Mouse (Mus musculus) ES-E14 (cell line): Measurements from ENCODE around the gene Esam. TPM values are rescaled to one million over a fixed set of nuclear protein-coding genes. Genes with fewer than 3 reads are reported as not detected.

ENCODE experiments used
- DNase-seq: peaks from one replicate; pipeline ENCODE4 v3.0.0-alpha.2; 2013; ENCODE audit warnings: low read depth, low spot score
- H3K27ac ChIP-seq: 2 replicates; pipeline ENCODE4 v1.5.1; 2012; ENCODE audit warnings: low read depth, mild to moderate bottlenecking, low read length, moderate library complexity, mixed read lengths; ENCODE audit not compliant: poor library complexity, insufficient read depth, severe bottlenecking
- H3K36me3 ChIP-seq: 2 replicates; pipeline ENCODE4 v1.6.1; 2012; ENCODE audit warnings: mild to moderate bottlenecking, low read length, moderate library complexity, mixed read lengths; ENCODE audit not compliant: control insufficient read depth, poor library complexity, insufficient read depth, severe bottlenecking
- H3K4me1 ChIP-seq, 2 experiments: fragments of 150-350 bp in 1 of 2; sonication (generic) in 1 of 2; 2 replicates each; pipeline ENCODE4 v1.6.1; 2012; ENCODE audit warnings: low read length in 2 of 2, mild to moderate bottlenecking in 1 of 2, mixed read lengths in 1 of 2; ENCODE audit not compliant: control insufficient read depth in 2 of 2, insufficient read depth in 2 of 2, poor library complexity in 1 of 2
- H3K4me3 ChIP-seq, 2 experiments: fragments of 150-350 bp in 1 of 2; sonication (generic) in 1 of 2; 2 replicates each; pipeline ENCODE4 v1.5.1; 2012; ENCODE audit warnings: low read length in 2 of 2, low read depth in 1 of 2, mild to moderate bottlenecking in 1 of 2, mixed read lengths in 1 of 2; ENCODE audit not compliant: insufficient read depth in 1 of 2, poor library complexity in 1 of 2, severe bottlenecking in 1 of 2
- H3K9ac ChIP-seq: 2 replicates; pipeline ENCODE4 v1.6.1; 2012; ENCODE audit warnings: low read depth, mild to moderate bottlenecking, low read length, mixed read lengths; ENCODE audit not compliant: poor library complexity, insufficient read depth, severe bottlenecking
- H3K9me3 ChIP-seq: fragments of 150-350 bp; sonication (generic); 2 replicates; pipeline ENCODE4 v1.6.1; 2012; ENCODE audit warnings: low read depth, mild to moderate bottlenecking, low read length; ENCODE audit not compliant: control insufficient read depth, insufficient read depth
- CHD2 ChIP-seq: IDR thresholded peaks from 2 replicates; pipeline ENCODE4 v1.6.1; 2014; ENCODE audit warnings: mild to moderate bottlenecking, low read depth, low read length, inconsistent platforms
- HCFC1 ChIP-seq: IDR thresholded peaks from 2 replicates; pipeline ENCODE4 v1.6.1; 2012; ENCODE audit warnings: low read length, inconsistent platforms, borderline replicate concordance; ENCODE audit not compliant: insufficient read depth
- MAFK ChIP-seq: IDR thresholded peaks from 2 replicates; pipeline ENCODE4 v1.6.1; 2014; ENCODE audit warnings: mild to moderate bottlenecking, low read depth, low read length, inconsistent platforms; ENCODE audit not compliant: insufficient read depth
- ZC3H11A ChIP-seq: IDR thresholded peaks from 2 replicates; pipeline ENCODE4 v1.6.1; 2012; ENCODE audit warnings: low read depth, mild to moderate bottlenecking, inconsistent platforms, low read length, borderline replicate concordance
- ZNF384 ChIP-seq: IDR thresholded peaks from 2 replicates; pipeline ENCODE4 v1.6.1; 2012; ENCODE audit warnings: low read depth, low read length, inconsistent platforms
- in situ Hi-C, 2 experiments: fragments of 600-800 bp; cut with MboI; formaldehyde crosslinking; loops; one replicate each; pipeline ENCODE4 v1.15.1; 2025; ENCODE audit warnings: low sequenced_read_pairs in 2 of 2, inconsistent platforms in 1 of 2; ENCODE audit not compliant: unreplicated experiment in 2 of 2
- total RNA-seq: library from RNA; depleted of rRNA; stranded (reverse); fragments of 300-350 nt; gene quantifications from 2 replicates; pipeline ENCODE4 v1.2.3, GENCODE M21; 2012

Gene Esam
- total RNA-seq, 1 experiment = 6.5 TPM

- Histone ChIP-seq H3K9ac (no peak overlapping the region), H3K4me1 (no peaks in the 10 kb centered on the region), H3K36me3 (peaks cover 25% of the 10 kb centered on the region), H3K27ac (no peak overlapping the region), H3K9me3 (no peaks in the 10 kb centered on the region), H3K4me3 (no peak overlapping the region)
- in situ Hi-C loops = no loop called here
- no peak for DNase-seq
- no peak for TF ChIP-seq ZNF384
- TF ChIP-seq MAFK = no peak
These were observed 8.9 kb upstream of the Esam start for GRCm38 (mm10) chr9:37518991-37519390.

- no peaks in the 10 kb centered on the region for H3K9me3 ChIP-seq
- no peak for DNase-seq
- no peak overlapping the region for H3K27ac ChIP-seq
- H3K4me3 ChIP-seq = no peak overlapping the region
- peaks cover 29% of the 10 kb centered on the region for H3K36me3 ChIP-seq
- in situ Hi-C loops = no loop called here
- H3K9ac ChIP-seq = no peak overlapping the region
- H3K4me1 ChIP-seq = no peaks in the 10 kb centered on the region
- TF ChIP-seq MAFK (no peak), CHD2 (no peak), HCFC1 (no peak), ZC3H11A (no peak), ZNF384 (no peak)
These were observed 7.9 kb upstream of the Esam start for GRCm38 (mm10) chr9:37519995-37520394.

- no peak overlapping the region for H3K27ac ChIP-seq
- peaks cover 2 to 12% of the 10 kb centered on the region in 2 experiments; a peak in 2 of 4 replicates for H3K4me1 ChIP-seq
- H3K9ac ChIP-seq = no peak overlapping the region
- in situ Hi-C loops = no loop called here
- H3K36me3 ChIP-seq = peaks cover 18% of the 10 kb centered on the region
- no peak for DNase-seq
- TF ChIP-seq MAFK (no peak), CHD2 (no peak), ZNF384 (no peak)
- no peak overlapping the region for H3K4me3 ChIP-seq
- no peaks in the 10 kb centered on the region for H3K9me3 ChIP-seq
These were observed 2.4 kb upstream of the Esam start for GRCm38 (mm10) chr9:37525461-37525860.

GRCm38 (mm10) chr9:37526443-37527395 lies 1.2 kb upstream of the Esam start:
- Histone ChIP-seq H3K36me3 (peaks cover 11% of the 10 kb centered on the region), H3K4me3 (peak overlapping the region; percentile 48 to 55), H3K9me3 (no peaks in the 10 kb centered on the region), H3K27ac (no peak overlapping the region), H3K9ac (peak overlapping the region; percentile 44; the same call in 1 of the 2 replicates), H3K4me1 (peaks cover 2 to 16% of the 10 kb centered on the region in 2 experiments; a peak in 2 of 4 replicates)
- TF ChIP-seq HCFC1 (no peak), ZNF384 (no peak), ZC3H11A (no peak)
- in situ Hi-C loops = no loop called here
- DNase-seq = no peak
